Comparison of ENCODE assay signal across 9 mouse cellular contexts in genomic region chr8:121433466-121433865, GRCm38 (mm10).
DNase-seq lines count a peak whose midpoint lies in the region; ATAC-seq and TF ChIP-seq lines count a peak whose summit lies in the region.
"Had no signal": no experiment of that assay in that cellular context is flagged by ENCODE, and none has a peak within 500 bp of the region (broad histone marks: within the 10 kb centered on the region; RNA-seq: fewer than 3 reads in every experiment).

No protein-coding gene starts in this region.

- intact Hi-C loops in heart, adult 2 months (cut with DNase I) = no loop called here
- intact Hi-C loops in heart, postnatal 36 days (cut with DNase I) = no loop called here

- TF ChIP-seq EP300 in heart, adult 2 months (IDR thresholded peaks at IDR 0.05; ENCODE audit: insufficient read depth, low read depth, low read length) = no peak

- H3K9me3 ChIP-seq in neural tube, embryonic 15.5 days (replicated peaks) = no peaks in the 10 kb centered on the region
- no peaks in the 10 kb centered on the region for H3K9me3 ChIP-seq in hindbrain, embryonic 12.5 days (replicated peaks)
- H3K9me3 ChIP-seq: stomach, embryonic 15.5 days had no signal

- no peaks in the 10 kb centered on the region for H3K36me3 ChIP-seq in heart, adult 2 months (ENCODE audit: control insufficient read depth, insufficient read depth, low read length)
- no peaks in the 10 kb centered on the region for H3K36me3 ChIP-seq in neural tube, embryonic 15.5 days
- no peaks in the 10 kb centered on the region for H3K36me3 ChIP-seq in hindbrain, embryonic 12.5 days
- H3K36me3 ChIP-seq: stomach, embryonic 15.5 days had no signal

- no peak for ATAC-seq in neural tube, embryonic 15.5 days (ENCODE audit: low FRiP score)
- ATAC-seq in hindbrain, embryonic 12.5 days (ENCODE audit: low FRiP score) = no peak

- H3K4me3 ChIP-seq in heart, adult 2 months = no peak overlapping the region
- no peak overlapping the region for H3K4me3 ChIP-seq in neural tube, embryonic 15.5 days (replicated peaks)
- H3K4me3 ChIP-seq in hindbrain, embryonic 12.5 days = no peak overlapping the region
- H3K4me3 ChIP-seq: stomach, embryonic 15.5 days had no signal

- 52% methylated on average over 17 of the region's 17 CpGs for WGBS in heart, adult 2 months
- 15% methylated on average over 17 of the region's 17 CpGs for WGBS in neural tube, embryonic 15.5 days
- WGBS in hindbrain, embryonic 12.5 days = 6% methylated on average over 17 of the region's 17 CpGs

- H3K79me2 ChIP-seq in heart, adult 2 months (replicated peaks; ENCODE audit: control insufficient read depth, insufficient read depth, low read length) = no peaks in the 10 kb centered on the region

- H3K4me2 ChIP-seq in neural tube, embryonic 15.5 days = no peak overlapping the region
- H3K4me2 ChIP-seq in hindbrain, embryonic 12.5 days (replicated peaks) = 0 out of 2 replicates have a peak overlapping the region, but pooled peaks have one; percentile 19
- H3K4me2 ChIP-seq: stomach, embryonic 15.5 days had no signal

- no peaks in the 10 kb centered on the region for H3K27me3 ChIP-seq in heart, adult 2 months (ENCODE audit: control insufficient read depth, insufficient read depth, low read length)
- H3K27me3 ChIP-seq in neural tube, embryonic 15.5 days (replicated peaks) = 0 out of 2 replicates have a peak, but pooled peaks cover 5% of the 10 kb centered on the region
- peaks cover 18% of the 10 kb centered on the region for H3K27me3 ChIP-seq in hindbrain, embryonic 12.5 days
- H3K27me3 ChIP-seq: stomach, embryonic 15.5 days had no signal

- H3K9ac ChIP-seq in heart, adult 2 months (ENCODE audit: low read depth, low read length) = no peak overlapping the region
- H3K9ac ChIP-seq in neural tube, embryonic 15.5 days (replicated peaks) = no peak overlapping the region
- H3K9ac ChIP-seq in hindbrain, embryonic 12.5 days = peak overlapping the region; percentile 29; the same call in 1 of the 2 replicates
- H3K9ac ChIP-seq: stomach, embryonic 15.5 days had no signal

- TF ChIP-seq CTCF in heart, adult 2 months (IDR thresholded peaks at IDR 0.05) = no peak

- DNase-seq in heart, adult 2 months = no peak
- no peak for DNase-seq in heart, postnatal 36 days
- DNase-seq in neural tube, embryonic 10.5 days (ENCODE audit: extremely low spot score, low spot score) = peak; percentile 59
- DNase-seq in retina, postnatal 1 day = peak; percentile 78
- no peak for DNase-seq in ovary, postnatal 14 days (ENCODE audit: low spot score)
- DNase-seq in urinary bladder, postnatal 4 days (ENCODE audit: low spot score in 2 of 2) = no peak

- no peak for TF ChIP-seq POLR2A in heart, adult 2 months (IDR thresholded peaks at IDR 0.05; ENCODE audit: insufficient read depth, low read depth, low read length)

- H3K27ac ChIP-seq in heart, adult 2 months = peak overlapping the region; percentile 40; the same call in 1 of the 2 replicates
- H3K27ac ChIP-seq in neural tube, embryonic 15.5 days (replicated peaks) = no peak overlapping the region
- H3K27ac ChIP-seq in hindbrain, embryonic 12.5 days = 0 out of 2 replicates have a peak overlapping the region, but pooled peaks have one; percentile 30
- H3K27ac ChIP-seq: stomach, embryonic 15.5 days had no signal

- peaks cover 5% of the 10 kb centered on the region for H3K4me1 ChIP-seq in heart, adult 2 months (ENCODE audit: control insufficient read depth, insufficient read depth, low read length)
- peaks cover 9% of the 10 kb centered on the region for H3K4me1 ChIP-seq in neural tube, embryonic 15.5 days
- H3K4me1 ChIP-seq in hindbrain, embryonic 12.5 days = peaks cover 25% of the 10 kb centered on the region

Comparison
In these comparisons a context has a peak if more than half of its experiments do, and no peak if none do; other contexts are left out.
1. DNase-seq: peak in neural tube, embryonic 10.5 days (single experiment) and retina, postnatal 1 day (single experiment); none in heart, adult 2 months (0 of 2), heart, postnatal 36 days (0 of 2), ovary, postnatal 14 days (single experiment) and urinary bladder, postnatal 4 days (0 of 2).